Mouse (Mus musculus) heart, postnatal 10 days (tissue): ENCODE measurements around the gene Gm49342. TPM values are rescaled to one million over a fixed set of nuclear protein-coding genes. Genes with fewer than 3 reads are reported as not detected.
A peak's percentile ranks its signal among the peaks of the same experiment; 100 is the strongest.
"Not testable (repeated sequence)": the region's sequence is repeated elsewhere in the genome, so short reads cannot be mapped to it uniquely, and the experiment has no call there.

Experiments
- DNase-seq, 2 experiments: peaks; one replicate each; pipeline ENCODE4 v3.0.0; 2021
- intact Hi-C: fragments of 180-260 bp; cut with DNase I; formaldehyde crosslinking; loops from one replicate; pipeline ENCODE4 v1.15.1; 2025
- total RNA-seq, 2 experiments: library from RNA; stranded (reverse); gene quantifications; 2 replicates each; pipeline ENCODE4 v1.2.3; 2021

Gm49342 gene
- total RNA-seq, 2 experiments from 2014 or later: 13.0 to 14.4 TPM

GRCm38 (mm10) chr14:50973054-50973453 lies 28.7 kb downstream of the Gm49342 start:
- intact Hi-C loops, DNase-seq: not testable (repeated sequence)

GRCm38 (mm10) chr14:50973700-50974099 lies 29.4 kb downstream of the Gm49342 start:
- DNase-seq: no peak
- intact Hi-C loops: no loop called here

DNA sequence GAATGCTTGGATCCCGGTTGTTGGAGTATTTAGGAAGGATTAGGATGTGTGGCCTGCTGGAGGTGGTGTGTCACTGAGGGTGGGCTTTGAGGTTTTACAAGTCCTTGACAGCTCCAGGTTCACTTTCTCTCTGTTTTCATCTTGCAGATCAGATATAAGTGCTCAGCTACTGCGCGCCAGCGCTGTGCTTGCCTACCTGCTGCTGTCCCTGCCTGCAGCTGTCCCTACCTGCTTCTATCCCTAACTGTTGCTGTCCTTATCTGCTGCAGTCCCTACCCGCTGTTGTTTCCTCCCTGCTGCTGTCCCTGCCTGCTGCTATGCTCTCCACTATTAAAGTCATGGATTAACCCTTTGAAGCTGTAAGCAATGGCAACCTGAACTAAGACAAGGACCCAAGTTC lies 30.7 kb downstream of the Gm49342 start:
- DNase-seq: no peak
- intact Hi-C loops: no loop called here

DNA sequence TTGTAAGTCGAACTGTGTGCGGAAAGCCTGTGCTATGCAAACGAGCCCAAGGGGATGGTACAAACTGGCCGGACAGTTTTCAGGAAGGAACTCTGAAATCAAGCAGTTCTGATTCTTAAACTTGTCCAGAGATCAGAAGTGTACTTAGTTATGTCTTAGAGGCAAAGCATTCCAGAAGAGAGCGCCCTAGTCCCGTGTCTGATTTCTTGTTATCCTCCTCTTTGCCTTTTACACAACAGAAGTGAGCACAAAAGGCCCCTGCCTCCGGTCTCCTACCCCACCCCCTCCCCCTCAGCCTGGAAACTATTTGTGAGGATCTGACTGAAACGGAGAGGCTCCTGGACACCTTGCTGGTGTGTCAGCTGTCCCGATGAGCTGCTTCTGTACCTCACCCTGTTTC lies 32.4 kb downstream of the Gm49342 start:
- intact Hi-C loops: loop anchor here (1.0 kb wide), 2 partner anchors 50 to 87 kb away; no protein-coding TSS in a partner anchor

DNA sequence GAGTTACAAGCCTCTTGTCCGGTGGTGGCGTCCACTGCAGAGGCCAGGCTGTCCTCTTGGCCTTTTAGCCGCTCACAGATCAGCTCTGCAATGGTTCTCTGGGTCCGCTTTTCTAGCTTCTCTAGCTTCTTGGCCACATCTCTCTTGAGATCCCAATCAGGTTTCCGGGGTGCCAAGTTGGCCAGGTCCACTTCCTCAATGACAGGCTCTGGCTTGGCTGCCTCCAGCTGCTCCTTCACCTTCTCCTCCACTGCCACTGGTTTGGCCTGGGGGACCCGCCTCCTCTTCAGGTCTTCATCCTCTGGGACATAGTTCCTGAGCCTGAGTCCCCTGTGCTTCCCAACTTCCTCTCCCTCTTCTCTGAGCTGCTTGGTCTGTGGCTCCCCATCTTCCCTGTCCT lies 34.1 kb downstream of the Gm49342 start:
- intact Hi-C loops, DNase-seq: not testable (repeated sequence)

More for the DNA sequence above, 32.4 kb downstream of the Gm49342 start:
- peak; percentile 35 to 42 for DNase-seq

- intact Hi-C loops: no loop called here
- DNase-seq: no peak
Measured at GRCm38 (mm10) chr14:50979631-50980030, 35.3 kb downstream of the Gm49342 start.

GRCm38 (mm10) chr14:50981207-50981606 lies 36.9 kb downstream of the Gm49342 start:
- intact Hi-C loops: no loop called here
- no peak for DNase-seq

DNA sequence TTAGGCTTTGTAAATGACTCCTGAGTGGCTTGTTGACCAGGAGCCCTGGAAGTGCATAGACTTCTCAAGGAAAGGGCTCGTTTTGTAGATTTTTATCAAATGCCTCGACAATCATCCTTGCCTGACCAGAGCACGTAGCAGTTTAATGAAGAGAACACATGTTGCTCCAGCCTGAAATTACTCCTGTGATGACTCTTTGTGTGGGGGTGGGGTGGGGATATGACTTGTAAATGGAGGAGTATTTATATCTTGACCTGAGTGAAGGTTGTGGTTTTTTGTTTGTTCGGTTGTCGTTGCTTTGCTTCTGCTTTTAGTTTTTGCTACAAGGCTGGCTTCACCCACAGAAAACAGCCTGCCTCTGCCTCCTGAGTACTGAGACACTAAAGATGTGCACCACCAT lies 37.5 kb downstream of the Gm49342 start:
- intact Hi-C loops: no loop called here
- peak in 1 of 2 experiments; percentile 27 for DNase-seq

DNA sequence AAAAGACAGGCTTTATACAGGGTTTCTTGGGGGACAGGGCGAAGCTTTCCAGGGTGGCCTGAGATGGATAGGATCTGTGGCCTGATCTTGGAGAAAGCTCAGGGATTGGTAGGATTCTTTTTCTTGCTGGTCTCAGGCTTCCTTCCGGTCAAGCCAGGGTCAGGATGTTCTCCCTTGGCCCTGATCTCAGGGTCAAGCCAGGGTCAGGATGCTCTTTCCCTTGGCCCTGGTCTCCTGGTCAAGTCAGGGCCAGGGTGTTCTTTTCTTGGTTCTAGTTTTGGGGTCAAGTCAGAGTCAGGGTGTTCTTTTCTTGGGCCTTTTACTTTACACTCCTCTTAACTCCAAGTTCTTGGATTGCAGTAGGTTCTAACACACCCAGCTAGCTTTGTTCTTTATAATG lies 43.4 kb downstream of the Gm49342 start:
- DNase-seq: no peak
- intact Hi-C loops: no loop called here

- intact Hi-C loops: no loop called here
- DNase-seq: no peak
Measured at GRCm38 (mm10) chr14:50991037-50991436, 46.7 kb downstream of the Gm49342 start.

DNA sequence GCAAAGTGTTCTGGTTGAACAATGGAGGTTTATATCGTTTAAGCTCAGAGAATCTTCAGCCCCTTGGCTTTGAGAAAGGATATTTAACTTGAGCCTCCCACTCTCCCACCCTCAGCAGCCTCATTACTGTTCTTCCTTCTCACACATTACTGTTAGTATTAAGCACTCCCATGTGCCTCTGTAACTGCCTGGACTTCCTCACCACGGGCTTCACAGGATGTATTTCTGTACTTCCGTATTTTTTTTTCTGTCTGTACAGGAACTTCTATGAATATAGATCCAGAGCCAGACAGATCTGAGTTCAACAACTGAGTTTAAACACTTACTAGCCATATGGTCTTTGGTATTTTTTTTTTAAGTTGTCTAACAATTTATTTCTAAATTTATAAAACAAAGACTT lies 52.8 kb downstream of the Gm49342 start:
- intact Hi-C loops: no loop called here
- DNase-seq: peak in 1 of 2 experiments; percentile 19

DNA sequence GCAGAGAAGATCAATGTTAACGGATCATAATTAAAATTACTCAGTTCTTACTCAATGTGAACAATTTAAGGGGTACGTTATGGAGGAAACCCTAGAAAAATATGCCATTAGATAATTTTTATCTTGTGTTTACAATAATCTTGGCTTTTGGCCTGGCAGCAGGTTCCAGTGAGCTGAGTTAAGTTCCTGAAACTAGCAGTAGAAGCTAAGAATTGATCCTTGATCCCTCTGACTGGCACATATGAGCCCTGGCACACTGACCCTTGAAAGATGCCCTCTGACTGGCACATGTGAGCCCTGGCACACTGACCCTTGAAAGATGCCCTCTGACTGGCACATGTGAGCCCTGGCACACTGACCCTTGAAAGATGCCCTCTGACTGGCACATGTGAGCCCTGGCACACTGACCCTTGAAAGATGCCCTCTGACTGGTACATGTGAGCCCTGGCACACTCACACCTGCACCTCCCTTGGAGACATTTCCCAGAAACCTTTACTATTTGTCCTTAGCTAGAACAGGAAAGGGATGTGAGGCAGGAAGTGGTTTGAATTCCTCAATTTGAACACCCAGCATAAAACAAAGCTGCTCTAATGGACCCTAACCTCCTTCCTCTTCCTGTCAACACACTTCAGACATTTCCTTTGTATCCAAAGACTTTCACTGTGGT lies 53.8 kb downstream of the Gm49342 start:
- intact Hi-C loops: no loop called here
- DNase-seq: peak in 1 of 2 experiments; percentile 25

DNA sequence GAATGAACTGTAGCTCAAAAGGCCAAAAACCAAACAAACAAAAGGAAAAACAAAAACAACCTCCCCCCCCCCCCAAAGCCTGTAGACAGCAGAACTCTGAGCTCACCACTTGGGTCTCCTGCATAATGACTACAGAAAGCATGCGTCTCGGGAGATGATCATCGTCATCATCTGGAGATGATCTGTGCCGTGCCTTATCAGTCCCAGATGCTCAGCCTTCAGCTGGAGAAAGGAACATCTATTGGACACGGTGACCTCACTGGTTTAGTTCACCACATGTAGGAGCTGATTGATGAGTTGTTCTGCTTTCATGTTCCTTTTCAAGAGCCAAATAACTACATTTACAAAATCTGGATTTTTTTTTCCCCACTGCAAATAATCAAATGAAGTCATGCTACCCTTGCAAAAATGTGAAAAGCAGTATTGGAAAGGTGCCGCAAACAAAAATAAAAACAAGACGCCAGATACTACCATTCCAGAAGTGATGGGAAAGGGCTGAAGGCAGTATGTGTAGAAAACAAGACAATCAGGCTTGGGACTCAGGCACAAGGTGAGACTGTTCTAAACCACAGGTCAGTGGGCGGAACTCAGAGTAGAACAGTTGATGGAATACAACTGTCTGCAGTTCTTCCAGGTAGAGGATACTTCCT lies 63.0 kb downstream of the Gm49342 start, which contains the start of gene Rnase10:
TSS of gene Rnase10 (plus strand) at position 600 of the 650 bp plus-strand sequence.
- intact Hi-C loops: no loop called here
- no peak for DNase-seq

DNA sequence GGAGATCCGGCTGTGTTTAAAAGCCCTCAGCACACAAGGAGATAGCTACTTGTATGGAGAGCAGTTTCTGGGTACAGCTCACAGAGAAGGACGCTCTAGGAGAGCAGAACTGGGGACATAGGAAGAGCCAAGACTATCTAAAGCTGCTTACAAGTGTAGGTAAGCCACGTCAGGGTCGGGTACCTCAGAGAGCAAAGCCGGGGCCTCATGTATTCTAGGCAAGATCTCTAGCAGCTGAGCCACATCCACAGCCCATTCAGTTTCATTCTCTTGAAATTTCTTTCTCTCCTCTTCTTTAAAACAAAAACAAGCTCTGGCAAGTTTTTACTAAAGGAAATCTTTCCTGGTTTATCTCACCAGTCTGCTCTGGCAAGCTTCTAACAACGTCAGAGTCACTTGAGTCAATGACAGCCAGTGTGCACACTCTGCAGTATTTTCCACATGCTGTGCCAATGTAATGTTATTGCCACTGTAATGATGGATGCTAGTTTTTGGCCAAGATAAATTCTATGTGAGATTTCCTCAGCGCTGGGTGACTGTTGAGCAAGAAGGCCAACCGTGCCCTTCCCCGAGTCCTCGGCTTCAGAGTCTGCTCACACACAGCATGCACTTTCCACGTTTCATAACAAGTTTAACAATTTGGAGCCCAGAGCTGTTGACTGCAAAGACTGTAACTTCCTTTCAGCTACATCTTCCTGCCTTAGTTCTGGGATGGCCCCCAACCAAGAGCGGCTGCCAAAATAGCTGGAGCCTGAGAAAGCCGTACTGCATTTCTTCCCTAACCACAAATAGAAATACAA lies 63.8 kb downstream of the Gm49342 start:
- peak; percentile 80 to 83 for DNase-seq
- intact Hi-C loops: no loop called here

DNA sequence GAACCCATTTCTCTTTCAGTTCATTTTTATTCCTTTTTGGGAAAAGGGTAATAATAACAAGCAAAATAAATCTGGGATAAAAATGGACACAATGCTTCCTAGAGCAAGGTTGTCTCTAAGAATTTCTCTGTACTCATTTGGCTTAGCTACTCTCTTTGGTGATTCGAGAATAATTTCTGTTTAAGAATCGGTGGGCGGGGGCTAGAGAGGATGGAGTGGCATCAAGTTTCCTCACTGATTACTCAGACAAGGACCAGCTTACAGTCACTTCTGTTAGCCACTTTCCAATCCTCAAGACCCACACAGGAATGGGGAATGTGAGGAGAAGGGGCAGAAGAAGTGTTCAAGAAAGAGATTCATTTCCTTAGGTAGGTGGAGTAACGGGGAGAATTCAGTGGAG lies 64.5 kb downstream of the Gm49342 start:
- intact Hi-C loops: no loop called here
- peak in 1 of 2 experiments; percentile 24 for DNase-seq

- no peak for DNase-seq
- intact Hi-C loops: no loop called here
Measured at GRCm38 (mm10) chr14:51009572-51009971, 65.3 kb downstream of the Gm49342 start.

Other genes starting within 250 kb of the Gm49342 start
- not detected for gene Olfr748, start 237.1 kb upstream of the Gm49342 start, total RNA-seq
- not detected for gene Olfr749, start 199.4 kb upstream of the Gm49342 start, total RNA-seq
- 10 to 100 TPM; 22.9 to 26.8 TPM for gene Ttc5, start 159.0 kb upstream of the Gm49342 start, total RNA-seq
- not detected for gene Ccnb1ip1, start 136.8 kb upstream of the Gm49342 start, total RNA-seq
- gene Parp2, start 136.7 kb upstream of the Gm49342 start, total RNA-seq: 10 to 100 TPM; 18.7 to 20.0 TPM
- gene Tep1, start 74.0 kb upstream of the Gm49342 start, total RNA-seq: 10 to 100 TPM; 10.9 to 11.6 TPM
- 1 to 10 TPM; 5.7 to 5.9 TPM for gene Klhl33, start 47.0 kb upstream of the Gm49342 start, total RNA-seq
- gene Osgep, start 19.6 kb upstream of the Gm49342 start, total RNA-seq: 10 to 100 TPM; 59.5 to 66.3 TPM
- gene Apex1, start 19.5 kb upstream of the Gm49342 start, total RNA-seq: 10 to 100 TPM; 39.5 to 43.4 TPM
- 10 to 100 TPM; 23.7 to 25.4 TPM for gene Pip4p1, start 13.7 kb upstream of the Gm49342 start, total RNA-seq
- 10 to 100 TPM; 15.2 to 17.3 TPM for gene Pnp, start 13.4 kb upstream of the Gm49342 start, total RNA-seq
- gene Pnp2, start 11.5 kb downstream of the Gm49342 start, total RNA-seq: 1 to 10 TPM in 1 of 2 experiments, under 1 TPM in 1; 0.69 to 1.1 TPM
- under 1 TPM; 0.17 TPM for gene Rnase10, start 63.2 kb downstream of the Gm49342 start, total RNA-seq
- not detected for gene Rnase9, start 97.4 kb downstream of the Gm49342 start, total RNA-seq
- gene Rnase11, start 105.6 kb downstream of the Gm49342 start, total RNA-seq: not detected
- not detected for gene Rnase12, start 113.1 kb downstream of the Gm49342 start, total RNA-seq
- not detected for gene Olfr750, start 129.9 kb downstream of the Gm49342 start, total RNA-seq
- 10 to 100 TPM; 45.4 to 46.9 TPM for gene Rnase4, start 146.6 kb downstream of the Gm49342 start, total RNA-seq
- gene Ang, start 146.6 kb downstream of the Gm49342 start, total RNA-seq: 1 to 10 TPM; 3.2 to 4.0 TPM
- not detected for gene Eddm3b, start 169.9 kb downstream of the Gm49342 start, total RNA-seq
- gene Rnase6, start 179.4 kb downstream of the Gm49342 start, total RNA-seq: under 1 TPM; 0.31 to 0.69 TPM
- under 1 TPM; 0.52 to 0.72 TPM for gene Rnase1, start 202.3 kb downstream of the Gm49342 start, total RNA-seq
- not detected for gene Rnase2b, start 217.7 kb downstream of the Gm49342 start, total RNA-seq